In genomic region chr15:79506460-79506859, GRCm38 (mm10) we compare ENCODE assay signal across 12 mouse cellular contexts. TPM values are rescaled to one million over a fixed set of nuclear protein-coding genes. Genes with fewer than 3 reads are reported as not detected.
DNase-seq lines count a peak whose midpoint lies in the region; ATAC-seq and TF ChIP-seq lines count a peak whose summit lies in the region.
"Had no signal": no experiment of that assay in that cellular context is flagged by ENCODE, and none has a peak within 500 bp of the region (broad histone marks: within the 10 kb centered on the region; RNA-seq: fewer than 3 reads in every experiment).

No protein-coding gene starts in this region.

- no peaks in the 10 kb centered on the region for H3K36me3 ChIP-seq in kidney, embryonic 15.5 days
- H3K36me3 ChIP-seq in E14TG2a.4 (ENCODE audit: insufficient read depth, low read length) = no peaks in the 10 kb centered on the region
- no peaks in the 10 kb centered on the region for H3K36me3 ChIP-seq in embryonic facial prominence, embryonic 14.5 days (ENCODE audit: control insufficient read depth, insufficient read depth, low read length)
- no peaks in the 10 kb centered on the region for H3K36me3 ChIP-seq in limb, embryonic 14.5 days (ENCODE audit: control insufficient read depth, insufficient read depth, low read length)

- no peaks in the 10 kb centered on the region for H3K9me3 ChIP-seq in kidney, embryonic 15.5 days (replicated peaks)
- H3K9me3 ChIP-seq in E14TG2a.4 (ENCODE audit: low read length) = peaks cover 8% of the 10 kb centered on the region; the same call in 1 of the 2 replicates
- H3K9me3 ChIP-seq in embryonic facial prominence, embryonic 14.5 days (ENCODE audit: control insufficient read depth, low read length) = no peaks in the 10 kb centered on the region
- H3K9me3 ChIP-seq in limb, embryonic 14.5 days (ENCODE audit: control insufficient read depth, low read length) = no peaks in the 10 kb centered on the region

- no peak for TF ChIP-seq POLR2A in limb, embryonic 14.5 days (IDR thresholded peaks at IDR 0.05; ENCODE audit: borderline replicate concordance, extremely low read depth, insufficient read depth, insufficient read length)
- TF ChIP-seq POLR2A in cerebellum, adult 2 months (IDR thresholded peaks at IDR 0.05; ENCODE audit: borderline replicate concordance, insufficient read depth, low read length) = no peak

- TF ChIP-seq CTCF in E14TG2a.4 (conservative IDR thresholded peaks at IDR 0.05; ENCODE audit: low read length) = no peak
- TF ChIP-seq CTCF in cerebellum, adult 2 months (IDR thresholded peaks at IDR 0.05; ENCODE audit: borderline replicate concordance, insufficient read depth, low read depth, low read length) = no peak

- WGBS in kidney, embryonic 15.5 days = 30% methylated on average over 7 of the region's 7 CpGs
- 36% methylated on average over 7 of the region's 7 CpGs for WGBS in embryonic facial prominence, embryonic 14.5 days
- WGBS in limb, embryonic 14.5 days = 37% methylated on average over 7 of the region's 7 CpGs
- WGBS in cerebellum, adult 2 months = 28% methylated on average over 7 of the region's 7 CpGs

- H3K27ac ChIP-seq in kidney, embryonic 15.5 days = no peak overlapping the region
- H3K27ac ChIP-seq in embryonic facial prominence, embryonic 14.5 days (replicated peaks; ENCODE audit: low read depth, low read length) = no peak overlapping the region
- no peak overlapping the region for H3K27ac ChIP-seq in limb, embryonic 14.5 days (replicated peaks; ENCODE audit: low read depth, low read length)
- no peak overlapping the region for H3K27ac ChIP-seq in cerebellum, adult 2 months (ENCODE audit: insufficient read depth, low read length)

- no peak for DNase-seq in kidney, adult 9 months
- no peak for DNase-seq in embryonic facial prominence, embryonic 14.5 days (ENCODE audit: low spot score)
- no peak for DNase-seq in limb, embryonic 14.5 days (ENCODE audit: low spot score)
- DNase-seq in spleen, adult 18-20 months = no peak
- no peak for DNase-seq in cerebellum, adult 2 months
- DNase-seq: cerebellum, adult 11 months had no signal

- no peak for ATAC-seq in kidney, embryonic 15.5 days (replicated peaks; ENCODE audit: low FRiP score)
- ATAC-seq in embryonic facial prominence, embryonic 14.5 days (ENCODE audit: low read depth) = no peak
- ATAC-seq in limb, embryonic 14.5 days (ENCODE audit: low FRiP score, low read depth) = no peak
- ATAC-seq in activated CD4-positive, CD25-positive, alpha-beta regulatory T cell, adult 4 months = no peak

- peaks cover 98% of the 10 kb centered on the region for H3K27me3 ChIP-seq in kidney, embryonic 15.5 days
- H3K27me3 ChIP-seq in E14TG2a.4 (ENCODE audit: insufficient read depth, low read length) = peaks cover 95% of the 10 kb centered on the region
- peaks cover 90% of the 10 kb centered on the region for H3K27me3 ChIP-seq in embryonic facial prominence, embryonic 14.5 days (replicated peaks; ENCODE audit: control insufficient read depth, insufficient read depth, low read length)
- H3K27me3 ChIP-seq in limb, embryonic 14.5 days (ENCODE audit: control insufficient read depth, insufficient read depth, low read length) = peaks cover 84% of the 10 kb centered on the region
- H3K27me3 ChIP-seq in cerebellum, adult 2 months (ENCODE audit: control insufficient read depth, insufficient read depth, low read length) = peaks cover 4% of the 10 kb centered on the region

- peaks cover 37% of the 10 kb centered on the region for H3K4me1 ChIP-seq in kidney, embryonic 15.5 days
- H3K4me1 ChIP-seq in E14TG2a.4 (replicated peaks; ENCODE audit: low read depth, low read length) = peaks cover 49% of the 10 kb centered on the region
- no peaks in the 10 kb centered on the region for H3K4me1 ChIP-seq in embryonic facial prominence, embryonic 14.5 days (ENCODE audit: control insufficient read depth, insufficient read depth, low read length)
- peaks cover 9% of the 10 kb centered on the region for H3K4me1 ChIP-seq in limb, embryonic 14.5 days (ENCODE audit: control insufficient read depth, insufficient read depth, low read length)
- peaks cover 5% of the 10 kb centered on the region for H3K4me1 ChIP-seq in cerebellum, adult 2 months (ENCODE audit: control insufficient read depth, insufficient read depth, low read length)

- H3K4me2 ChIP-seq in kidney, embryonic 15.5 days = peak overlapping the region; percentile 98
- peak overlapping the region; percentile 100 for H3K4me2 ChIP-seq in embryonic facial prominence, embryonic 14.5 days (ENCODE audit: low read depth, low read length)
- no peak overlapping the region; the same call in 1 of the 2 replicates for H3K4me2 ChIP-seq in limb, embryonic 14.5 days (replicated peaks; ENCODE audit: low read depth, low read length, severe bottlenecking)

- H3K9ac ChIP-seq in kidney, embryonic 15.5 days = no peak overlapping the region
- H3K9ac ChIP-seq in embryonic facial prominence, embryonic 14.5 days (ENCODE audit: low read depth, low read length) = no peak overlapping the region
- H3K9ac ChIP-seq in limb, embryonic 14.5 days (ENCODE audit: low read depth, low read length, severe bottlenecking) = no peak overlapping the region
- H3K9ac ChIP-seq: liver, postnatal 0 days had no signal

- H3K4me3 ChIP-seq in kidney, embryonic 15.5 days (replicated peaks) = peak overlapping the region; percentile 53; the same call in 1 of the 2 replicates
- peak overlapping the region; percentile 82; the same call in 1 of the 2 replicates for H3K4me3 ChIP-seq in E14TG2a.4 (replicated peaks; ENCODE audit: low read length)
- H3K4me3 ChIP-seq in embryonic facial prominence, embryonic 14.5 days (ENCODE audit: low read depth, low read length) = no peak overlapping the region
- H3K4me3 ChIP-seq in limb, embryonic 14.5 days (replicated peaks; ENCODE audit: low read length) = peak overlapping the region; percentile 49; the same call in 1 of the 2 replicates
- H3K4me3 ChIP-seq in cerebellum, adult 2 months (replicated peaks; ENCODE audit: insufficient read depth, low read depth, low read length) = no peak overlapping the region

RNA-seq across cellular contexts. Expression of gene Kcnj4, which starts 1.4 kb away (rescaled TPM):
- polyA plus RNA-seq in kidney, embryonic 15.5 days (2015; fragmentation: Nextera tagmentation; extraction: Ambion mirVana) = 0.08 and 0.12 TPM in 2 replicates
- polyA plus RNA-seq in embryonic facial prominence, embryonic 14.5 days (2014; fragmentation: Nextera tagmentation; extraction: Ambion mirVana) = 0.07 and 0.09 TPM in 2 replicates
- 0.36 and 0.43 TPM in 2 replicates for polyA plus RNA-seq in limb, embryonic 14.5 days (2012; rRNA removed)
- polyA plus RNA-seq in limb, embryonic 14.5 days (2014; fragmentation: Nextera tagmentation; extraction: Ambion mirVana) = 0.08 TPM in 1 of 2 replicates, not detected in the other
- not detected for polyA plus RNA-seq in activated CD4-positive, CD25-positive, alpha-beta regulatory T cell, adult 4 months (2017; shearing (Covaris generic))
- polyA plus RNA-seq in cerebellum, adult 2 months (2012; rRNA removed) = 0.82 and 1.5 TPM in 2 replicates
- polyA plus RNA-seq: gonadal fat pad, adult 2 months; liver, postnatal 0 days; small intestine, adult 2 months had no signal

RNA-seq across cellular contexts. Expression of gene Kdelr3, which starts 9.8 kb away (rescaled TPM):
- polyA plus RNA-seq in kidney, embryonic 15.5 days (2015; fragmentation: Nextera tagmentation; extraction: Ambion mirVana) = 69.5 and 71.8 TPM in 2 replicates
- 149 and 157 TPM in 2 replicates for polyA plus RNA-seq in embryonic facial prominence, embryonic 14.5 days (2014; fragmentation: Nextera tagmentation; extraction: Ambion mirVana)
- 143 and 171 TPM in 2 replicates for polyA plus RNA-seq in limb, embryonic 14.5 days (2012; rRNA removed)
- 137 and 158 TPM in 2 replicates for polyA plus RNA-seq in limb, embryonic 14.5 days (2014; fragmentation: Nextera tagmentation; extraction: Ambion mirVana)
- under 1 TPM in 1 of 2 experiments, not detected in 1; 0.69 TPM for polyA plus RNA-seq in activated CD4-positive, CD25-positive, alpha-beta regulatory T cell, adult 4 months (2017; shearing (Covaris generic))
- 1.7 and 2.5 TPM in 2 replicates for polyA plus RNA-seq in cerebellum, adult 2 months (2012; rRNA removed)

RNA-seq across cellular contexts. Expression of gene Ddx17, which starts 40.1 kb away (rescaled TPM):
- polyA plus RNA-seq in kidney, embryonic 15.5 days (2015; fragmentation: Nextera tagmentation; extraction: Ambion mirVana) = 50.0 and 51.0 TPM in 2 replicates
- 80.0 and 81.6 TPM in 2 replicates for polyA plus RNA-seq in embryonic facial prominence, embryonic 14.5 days (2014; fragmentation: Nextera tagmentation; extraction: Ambion mirVana)
- polyA plus RNA-seq in limb, embryonic 14.5 days (2012; rRNA removed) = 724 and 821 TPM in 2 replicates
- polyA plus RNA-seq in limb, embryonic 14.5 days (2014; fragmentation: Nextera tagmentation; extraction: Ambion mirVana) = 92.6 and 98.0 TPM in 2 replicates
- polyA plus RNA-seq in activated CD4-positive, CD25-positive, alpha-beta regulatory T cell, adult 4 months (2017; shearing (Covaris generic)) = 10 to 100 TPM; 28.3 to 33.9 TPM
- polyA plus RNA-seq in cerebellum, adult 2 months (2012; rRNA removed) = 414 and 429 TPM in 2 replicates

RNA-seq across cellular contexts. Expression of gene Csnk1e, which starts 51.1 kb away (rescaled TPM):
- polyA plus RNA-seq in kidney, embryonic 15.5 days (2015; fragmentation: Nextera tagmentation; extraction: Ambion mirVana) = 87.0 and 90.6 TPM in 2 replicates
- 75.3 and 76.3 TPM in 2 replicates for polyA plus RNA-seq in embryonic facial prominence, embryonic 14.5 days (2014; fragmentation: Nextera tagmentation; extraction: Ambion mirVana)
- 184 and 214 TPM in 2 replicates for polyA plus RNA-seq in limb, embryonic 14.5 days (2012; rRNA removed)
- 83.8 and 98.0 TPM in 2 replicates for polyA plus RNA-seq in limb, embryonic 14.5 days (2014; fragmentation: Nextera tagmentation; extraction: Ambion mirVana)
- 1 to 10 TPM; 5.5 to 5.6 TPM for polyA plus RNA-seq in activated CD4-positive, CD25-positive, alpha-beta regulatory T cell, adult 4 months (2017; shearing (Covaris generic))
- 110 and 122 TPM in 2 replicates for polyA plus RNA-seq in cerebellum, adult 2 months (2012; rRNA removed)

Comparison
In these comparisons a context has a peak if more than half of its experiments do, and no peak if none do; other contexts are left out.
1. H3K4me3 ChIP-seq: peak in kidney, embryonic 15.5 days (single experiment), E14TG2a.4 (single experiment) and limb, embryonic 14.5 days (single experiment); none in embryonic facial prominence, embryonic 14.5 days (single experiment) and cerebellum, adult 2 months (single experiment).
2. RNA of gene Kdelr3, which starts 9.8 kb away (polyA plus RNA-seq): 137 to 171 TPM in limb, embryonic 14.5 days, 149 to 157 TPM in embryonic facial prominence, embryonic 14.5 days and 69.5 to 71.8 TPM in kidney, embryonic 15.5 days; 1.7 to 2.5 TPM in cerebellum, adult 2 months and 0.69 TPM in activated CD4-positive, CD25-positive, alpha-beta regulatory T cell, adult 4 months; every median in the first group is over 10 times any median in the second.